Mouse (Mus musculus) liver, embryonic 14.5 days (tissue): ENCODE measurements at regions not wholly inside any gene's neighbourhood (a gene's known extent, or its start where the extent isn't known, plus 50 kb on each side); places are given as distances from the start of the nearest gene placed in this dataset.

Experiments used
- ATAC-seq: fragments of 200-750 bp; cut with Nextera tagmentation; 2 replicates; pipeline ENCODE4 v1.8.0; 2017; ENCODE audit warnings: moderate number of reproducible peaks, mild to moderate bottlenecking, moderate library complexity; ENCODE audit not compliant: insufficient read depth
- DNase-seq, 3 experiments: peaks; one replicate each; pipeline ENCODE4 v3.0.0-alpha.2; 2012 to 2013; ENCODE audit warnings: low read depth in 3 of 3, low spot score in 3 of 3
- H3K27ac ChIP-seq: fragments of 300-500 bp; sonication (generic); 2 replicates; pipeline ENCODE4 v1.5.1; 2014; ENCODE audit warnings: moderate library complexity, mild to moderate bottlenecking, control low read depth, inconsistent platforms
- H3K27me3 ChIP-seq: fragments of 300-500 bp; sonication (generic); 2 replicates; pipeline ENCODE4 v1.6.1; 2014; ENCODE audit warnings: mild to moderate bottlenecking, low read length, moderate library complexity; ENCODE audit not compliant: control insufficient read depth, insufficient read depth
- H3K36me3 ChIP-seq: fragments of 300-500 bp; sonication (generic); replicated peaks from 2 replicates; pipeline ENCODE4 v1.6.1; 2014; ENCODE audit warnings: low read depth; ENCODE audit not compliant: control insufficient read depth, insufficient read depth
- H3K4me1 ChIP-seq, 2 experiments: fragments of 200-500 bp in 1 of 2; fragments of 300-500 bp in 1 of 2; sonication (generic) in 1 of 2; replicated peaks; 2 replicates each; pipeline ENCODE4 v1.6.1; 2012 to 2014; ENCODE audit warnings: antibody characterized with exemption in 1 of 2, inconsistent platforms in 1 of 2, low read length in 1 of 2; ENCODE audit not compliant: control insufficient read depth in 2 of 2, insufficient read depth in 2 of 2
- H3K4me2 ChIP-seq: fragments of 300-500 bp; sonication (generic); 2 replicates; pipeline ENCODE4 v1.6.1; 2014; ENCODE audit warnings: low read depth, mild to moderate bottlenecking, control low read depth, moderate library complexity
- H3K4me3 ChIP-seq, 2 experiments: fragments of 200-500 bp in 1 of 2; fragments of 300-500 bp in 1 of 2; sonication (generic) in 1 of 2; 2 replicates each; pipeline ENCODE4 v1.5.1; 2012 to 2014; ENCODE audit warnings: low read depth in 2 of 2, low read length in 2 of 2, mild to moderate bottlenecking in 2 of 2, control low read depth in 1 of 2, inconsistent platforms in 1 of 2, moderate library complexity in 1 of 2; ENCODE audit not compliant: insufficient read depth in 1 of 2
- H3K9ac ChIP-seq: fragments of 300-500 bp; sonication (generic); replicated peaks from 2 replicates; pipeline ENCODE4 v1.6.1; 2014; ENCODE audit warnings: mild to moderate bottlenecking, control low read depth, moderate library complexity
- H3K9me3 ChIP-seq: fragments of 300-500 bp; sonication (generic); 2 replicates; pipeline ENCODE4 v1.6.1; 2016; ENCODE audit warnings: low read length, mixed read lengths; ENCODE audit not compliant: control insufficient read depth
- CTCF ChIP-seq: IDR thresholded peaks from 2 replicates; pipeline ENCODE4 v1.5.1; 2016; ENCODE audit warnings: antibody characterized with exemption, low read depth, control low read depth
- EP300 ChIP-seq: IDR thresholded peaks from 2 replicates; pipeline ENCODE4 v1.6.1; 2016; ENCODE audit warnings: antibody characterized with exemption, low read depth
- WGBS: fragments of 180-500 bp; shearing (Covaris S2); extraction: QIAGEN DNeasy Blood & Tissue Kit; methylation state at CpG from one replicate; pipeline ENCODE4 v1.1.7; 2014; ENCODE audit not compliant: insufficient replicate concordance; 5-methylcytosine and 5-hydroxymethylcytosine counted together

- H3K9ac ChIP-seq, result no peak overlapping the region
- H3K27ac ChIP-seq, result no peak overlapping the region
- no peaks in the 10 kb centered on the region for H3K27me3 ChIP-seq
- H3K4me1 ChIP-seq, result no peaks in the 10 kb centered on the region
- H3K4me2 ChIP-seq, result no peak overlapping the region
- TF ChIP-seq EP300 (no peak), CTCF (no peak)
- ATAC-seq, result no peak
- no peak overlapping the region for H3K4me3 ChIP-seq
- WGBS, result 47% methylated on average over 3 of the region's 3 CpGs
- no peak for DNase-seq
- no peaks in the 10 kb centered on the region for H3K9me3 ChIP-seq
- H3K36me3 ChIP-seq, result no peaks in the 10 kb centered on the region
These were observed 59.2 kb upstream of the Smarca2 start for GRCm38 (mm10) chr19:26545671-26546070.

DNA sequence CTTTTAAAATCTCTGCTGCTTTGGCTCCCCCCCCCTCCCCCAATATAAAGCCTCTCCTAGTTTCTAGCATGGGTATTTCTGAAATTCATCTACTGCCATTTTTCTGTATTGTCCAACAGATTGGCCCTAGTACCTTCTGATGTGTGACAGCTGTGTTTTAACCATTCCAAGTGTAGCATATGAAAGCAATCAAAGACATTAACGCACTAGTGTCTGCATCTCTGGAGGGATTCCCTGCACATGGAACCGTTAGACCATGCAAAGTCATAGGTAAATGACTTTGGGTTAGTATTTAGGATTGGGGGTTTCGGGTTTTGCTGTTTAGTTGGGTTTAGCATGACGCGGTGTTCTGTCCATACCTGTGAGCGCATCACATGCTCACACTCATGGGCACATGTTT, 57.3 kb upstream of the Smarca2 start:
- Histone ChIP-seq H3K4me1 (no peaks in the 10 kb centered on the region), H3K9ac (no peak overlapping the region), H3K27ac (no peak overlapping the region), H3K4me3 (no peak overlapping the region), H3K27me3 (no peaks in the 10 kb centered on the region), H3K4me2 (no peak overlapping the region), H3K9me3 (no peaks in the 10 kb centered on the region), H3K36me3 (no peaks in the 10 kb centered on the region)
- TF ChIP-seq CTCF (no peak), EP300 (no peak)
- ATAC-seq (no peak), DNase-seq (no peak)
- 59% methylated on average over 6 of the region's 6 CpGs for WGBS

- TF ChIP-seq EP300, result no peak
- no peak for TF ChIP-seq CTCF
- DNase-seq, result no peak
- H3K4me2 ChIP-seq, result no peak overlapping the region
- no peaks in the 10 kb centered on the region for H3K36me3 ChIP-seq
- WGBS, result 66% methylated on average over 14 of the region's 14 CpGs
- H3K4me3 ChIP-seq, result no peak overlapping the region
- H3K27ac ChIP-seq, result no peak overlapping the region
- ATAC-seq, result no peak
- H3K4me1 ChIP-seq, result no peaks in the 10 kb centered on the region
- H3K9me3 ChIP-seq, result no peaks in the 10 kb centered on the region
- H3K27me3 ChIP-seq, result no peaks in the 10 kb centered on the region
- no peak overlapping the region for H3K9ac ChIP-seq
These were observed 56.1 kb upstream of the Smarca2 start for GRCm38 (mm10) chr19:26548562-26549270.

GRCm38 (mm10) chr19:26550299-26550698, 54.6 kb upstream of the Smarca2 start:
- no peak for TF ChIP-seq CTCF
- TF ChIP-seq EP300, result no peak
- no peak overlapping the region for H3K4me3 ChIP-seq
- H3K4me1 ChIP-seq, result no peaks in the 10 kb centered on the region
- WGBS, result 32% methylated on average over 5 of the region's 5 CpGs
- no peak overlapping the region for H3K4me2 ChIP-seq
- H3K9ac ChIP-seq, result no peak overlapping the region
- no peaks in the 10 kb centered on the region for H3K36me3 ChIP-seq
- DNase-seq (no peak), ATAC-seq (no peak)
- H3K27me3 ChIP-seq, result no peaks in the 10 kb centered on the region
- no peak overlapping the region for H3K27ac ChIP-seq
- no peaks in the 10 kb centered on the region for H3K9me3 ChIP-seq
